Mouse (Mus musculus): ENCODE measurements around the gene Ap2a2. TPM values are rescaled to one million over a fixed set of nuclear protein-coding genes. Genes with fewer than 3 reads are reported as not detected.

Gene Ap2a2
- polyA plus RNA-seq, 1 experiment from 2014 or later = 93.4 TPM

GRCm38 (mm10) chr7:141562421-141562851, 463 bp downstream of the Ap2a2 start:
- Histone ChIP-seq H3K36me3 (peaks cover 10% of the 10 kb centered on the region; the same call in 1 of the 2 replicates), H3K9ac (peak overlapping the region; percentile 97), H3K27me3 (no peaks in the 10 kb centered on the region), H3K9me3 (no peaks in the 10 kb centered on the region), H3K4me2 (replicated peaks) (peak overlapping the region; percentile 89), H3K27ac (peak overlapping the region; percentile 89), H3K4me1 (peaks cover 32% of the 10 kb centered on the region), H3K4me3 (peak overlapping the region; percentile 98)
- WGBS = under 1% methylated on average over 33 of the region's 33 CpGs
- ATAC-seq (ENCODE audit: low FRiP score, low read depth) = peak; percentile 34

GRCm38 (mm10) chr7:141562852-141563427, 967 bp downstream of the Ap2a2 start:
- 2% methylated on average over 21 of the region's 21 CpGs for WGBS
- ATAC-seq (ENCODE audit: low FRiP score, low read depth) = peak; percentile 41
- H3K9ac ChIP-seq = peak overlapping the region; percentile 97
- H3K27ac ChIP-seq = peak overlapping the region; percentile 89; the same call in 1 of the 2 replicates
- peaks cover 32% of the 10 kb centered on the region for H3K4me1 ChIP-seq
- no peaks in the 10 kb centered on the region for H3K9me3 ChIP-seq
- no peaks in the 10 kb centered on the region for H3K27me3 ChIP-seq
- peak overlapping the region; percentile 98 for H3K4me3 ChIP-seq
- H3K36me3 ChIP-seq = peaks cover 10% of the 10 kb centered on the region; the same call in 1 of the 2 replicates
- H3K4me2 ChIP-seq (replicated peaks) = peak overlapping the region; percentile 89

GRCm38 (mm10) chr7:141564561-141564960, 2.6 kb downstream of the Ap2a2 start:
- peak overlapping the region; percentile 28; the same call in 1 of the 2 replicates for H3K4me2 ChIP-seq (replicated peaks)
- H3K4me3 ChIP-seq = no peak overlapping the region
- no peak for ATAC-seq (ENCODE audit: low FRiP score, low read depth)
- H3K4me1 ChIP-seq = peaks cover 43% of the 10 kb centered on the region
- H3K9me3 ChIP-seq = no peaks in the 10 kb centered on the region
- peak overlapping the region; percentile 25; the same call in 1 of the 2 replicates for H3K9ac ChIP-seq
- no peak overlapping the region for H3K27ac ChIP-seq
- peaks cover 10% of the 10 kb centered on the region; the same call in 1 of the 2 replicates for H3K36me3 ChIP-seq
- no peaks in the 10 kb centered on the region for H3K27me3 ChIP-seq
- WGBS = 61% methylated on average over 7 of the region's 7 CpGs

- H3K9ac ChIP-seq = no peak overlapping the region
- H3K27me3 ChIP-seq = no peaks in the 10 kb centered on the region
- no peak for ATAC-seq (ENCODE audit: low FRiP score, low read depth)
- H3K4me2 ChIP-seq (replicated peaks) = no peak overlapping the region
- WGBS = 90% methylated on average over 7 of the region's 7 CpGs
- H3K4me1 ChIP-seq = peaks cover 39% of the 10 kb centered on the region
- no peak overlapping the region for H3K27ac ChIP-seq
- H3K9me3 ChIP-seq = no peaks in the 10 kb centered on the region
- peaks cover 10% of the 10 kb centered on the region; the same call in 1 of the 2 replicates for H3K36me3 ChIP-seq
- no peak overlapping the region for H3K4me3 ChIP-seq
Observed at GRCm38 (mm10) chr7:141566587-141566986, 4.6 kb downstream of the Ap2a2 start.

DNA sequence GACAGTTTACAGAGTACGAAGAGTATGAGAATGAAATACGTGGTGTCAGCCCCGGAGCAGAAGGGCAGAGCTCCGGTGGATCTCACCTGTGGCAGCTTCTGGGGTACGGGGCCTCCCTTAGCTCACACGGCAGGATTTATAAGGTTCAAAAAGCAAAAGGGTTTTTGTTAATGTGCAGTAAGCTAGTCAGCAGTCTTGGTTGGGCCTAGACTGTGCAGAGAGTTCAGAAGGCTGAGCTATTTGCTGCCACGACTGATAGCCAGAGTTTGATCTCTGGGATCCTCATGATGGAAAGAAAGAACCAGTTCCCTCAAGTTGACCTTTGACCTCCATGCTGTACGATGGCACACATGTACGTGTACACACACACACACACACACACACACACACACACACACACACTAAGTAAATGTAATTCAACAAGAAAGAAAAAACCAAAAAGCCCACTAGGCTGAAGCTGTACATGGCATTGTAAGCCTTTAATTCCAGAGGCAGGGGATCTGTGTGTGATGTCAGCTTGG, 7.4 kb downstream of the Ap2a2 start:
- no peak overlapping the region for H3K4me2 ChIP-seq (replicated peaks)
- H3K4me1 ChIP-seq = peaks cover 24% of the 10 kb centered on the region
- 84% methylated on average over 9 of the region's 9 CpGs for WGBS
- H3K4me3 ChIP-seq = no peak overlapping the region
- no peak overlapping the region for H3K27ac ChIP-seq
- no peak overlapping the region for H3K9ac ChIP-seq
- no peaks in the 10 kb centered on the region for H3K27me3 ChIP-seq
- ATAC-seq (ENCODE audit: low FRiP score, low read depth) = no peak
- H3K36me3 ChIP-seq = peaks cover 10% of the 10 kb centered on the region; the same call in 1 of the 2 replicates
- H3K9me3 ChIP-seq = no peaks in the 10 kb centered on the region

- WGBS = 95% methylated on average over 3 of the region's 3 CpGs
- Histone ChIP-seq H3K4me1 (peaks cover 18% of the 10 kb centered on the region), H3K4me3 (no peak overlapping the region), H3K4me2 (replicated peaks) (no peak overlapping the region), H3K9ac (no peak overlapping the region), H3K27ac (no peak overlapping the region), H3K27me3 (no peaks in the 10 kb centered on the region), H3K9me3 (no peaks in the 10 kb centered on the region), H3K36me3 (peaks cover 10% of the 10 kb centered on the region; the same call in 1 of the 2 replicates)
- ATAC-seq (ENCODE audit: low FRiP score, low read depth) = no peak
Observed at GRCm38 (mm10) chr7:141569916-141570315, 7.9 kb downstream of the Ap2a2 start.

GRCm38 (mm10) chr7:141570625-141571295, 8.8 kb downstream of the Ap2a2 start:
- no peak for ATAC-seq (ENCODE audit: low FRiP score, low read depth)
- Histone ChIP-seq H3K36me3 (peaks cover 4% of the 10 kb centered on the region; the same call in 1 of the 2 replicates), H3K27ac (no peak overlapping the region), H3K9me3 (no peaks in the 10 kb centered on the region), H3K4me2 (replicated peaks) (no peak overlapping the region), H3K9ac (no peak overlapping the region), H3K4me3 (no peak overlapping the region), H3K4me1 (peaks cover 11% of the 10 kb centered on the region; the same call in 1 of the 2 replicates), H3K27me3 (no peaks in the 10 kb centered on the region)
- 80% methylated on average over 4 of the region's 4 CpGs for WGBS

DNA sequence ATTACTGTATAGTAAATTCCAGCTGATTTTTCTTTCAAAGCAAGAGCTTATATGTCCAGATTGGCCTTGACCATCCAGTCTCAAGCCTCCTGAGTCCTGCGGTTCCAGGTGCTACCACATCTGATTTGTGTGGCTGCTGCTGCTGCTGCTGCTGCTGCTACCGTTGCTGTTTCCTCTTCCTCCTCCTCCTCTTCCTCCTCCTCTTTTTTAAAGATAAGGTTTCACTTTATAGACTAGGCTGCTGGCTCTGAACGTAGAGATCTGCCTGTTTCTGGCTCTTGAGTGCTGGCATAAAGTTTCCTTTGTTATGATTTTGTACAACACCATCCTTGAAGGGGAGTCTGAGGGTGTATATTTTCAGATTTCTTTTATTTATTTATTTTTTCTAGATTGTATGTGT, 12.1 kb downstream of the Ap2a2 start:
- whole genome bisulfite sequencing = 67% methylated on average over 3 of the region's 3 CpGs
- ATAC-seq (ENCODE audit: low FRiP score, low read depth) = no peak
- H3K4me1 ChIP-seq = peaks cover 4% of the 10 kb centered on the region; the same call in 1 of the 2 replicates
- no peak overlapping the region for H3K27ac ChIP-seq
- H3K27me3 ChIP-seq = no peaks in the 10 kb centered on the region
- no peak overlapping the region for H3K9ac ChIP-seq
- H3K4me2 ChIP-seq (replicated peaks) = no peak overlapping the region
- no peak overlapping the region for H3K4me3 ChIP-seq
- no peaks in the 10 kb centered on the region for H3K9me3 ChIP-seq
- H3K36me3 ChIP-seq = no peaks in the 10 kb centered on the region; the same call in 1 of the 2 replicates

DNA sequence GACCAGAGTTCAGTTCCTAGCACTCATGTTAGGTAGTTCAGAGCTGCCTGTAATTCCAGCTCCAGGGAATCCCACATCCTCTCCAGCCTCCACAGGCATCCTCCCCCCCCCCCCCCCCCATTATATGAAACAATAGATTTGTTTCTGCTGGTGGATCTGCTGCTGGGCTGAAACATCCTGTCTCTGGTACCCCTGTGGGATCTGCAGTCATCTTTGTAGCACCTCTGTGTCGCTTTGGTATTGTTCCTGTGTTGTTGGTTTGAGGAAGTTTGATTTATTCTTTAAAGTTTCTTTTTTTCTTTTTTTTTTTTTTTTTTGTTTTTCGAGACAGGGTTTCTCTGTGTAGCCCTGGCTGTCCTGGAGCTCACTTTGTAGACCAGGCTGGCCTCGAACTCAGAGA, 13.5 kb downstream of the Ap2a2 start:
- H3K4me1 ChIP-seq = 0 out of 2 replicates have a peak, but pooled peaks cover 4% of the 10 kb centered on the region
- H3K27me3 ChIP-seq = no peaks in the 10 kb centered on the region
- H3K4me3 ChIP-seq = no peak overlapping the region
- no peak overlapping the region for H3K27ac ChIP-seq
- H3K36me3 ChIP-seq = no peaks in the 10 kb centered on the region; the same call in 1 of the 2 replicates
- ATAC-seq (ENCODE audit: low FRiP score, low read depth) = no peak
- no peaks in the 10 kb centered on the region for H3K9me3 ChIP-seq
- WGBS = 84% methylated on average over 3 of the region's 3 CpGs
- no peak overlapping the region for H3K9ac ChIP-seq
- no peak overlapping the region for H3K4me2 ChIP-seq (replicated peaks)

DNA sequence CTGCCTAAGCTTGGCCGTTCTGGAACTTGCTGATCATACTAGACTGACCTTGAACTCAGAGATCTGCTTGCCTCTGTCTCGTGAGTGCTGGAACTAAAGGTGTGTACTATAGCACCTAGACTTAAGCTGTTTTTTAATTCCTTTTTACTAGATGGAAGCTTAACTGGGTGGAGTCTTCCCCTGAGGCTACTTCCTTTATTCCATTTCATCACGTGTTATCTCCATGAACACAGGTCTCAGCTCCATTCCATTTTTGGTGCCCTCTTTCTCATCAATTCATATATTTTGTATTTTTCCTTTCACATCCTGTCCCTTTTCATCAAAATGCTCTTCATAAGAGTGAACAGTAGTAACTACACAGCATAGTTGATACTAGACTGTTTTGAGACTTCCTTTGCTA, 15.8 kb downstream of the Ap2a2 start:
- ATAC-seq (ENCODE audit: low FRiP score, low read depth) = no peak
- Histone ChIP-seq H3K9ac (no peak overlapping the region), H3K4me1 (0 out of 2 replicates have a peak, but pooled peaks cover 4% of the 10 kb centered on the region), H3K27me3 (no peaks in the 10 kb centered on the region), H3K27ac (no peak overlapping the region), H3K36me3 (no peaks in the 10 kb centered on the region; the same call in 1 of the 2 replicates), H3K4me3 (no peak overlapping the region), H3K4me2 (replicated peaks) (no peak overlapping the region), H3K9me3 (no peaks in the 10 kb centered on the region)
- 88% methylated on average over 3 of the region's 3 CpGs for WGBS

DNA sequence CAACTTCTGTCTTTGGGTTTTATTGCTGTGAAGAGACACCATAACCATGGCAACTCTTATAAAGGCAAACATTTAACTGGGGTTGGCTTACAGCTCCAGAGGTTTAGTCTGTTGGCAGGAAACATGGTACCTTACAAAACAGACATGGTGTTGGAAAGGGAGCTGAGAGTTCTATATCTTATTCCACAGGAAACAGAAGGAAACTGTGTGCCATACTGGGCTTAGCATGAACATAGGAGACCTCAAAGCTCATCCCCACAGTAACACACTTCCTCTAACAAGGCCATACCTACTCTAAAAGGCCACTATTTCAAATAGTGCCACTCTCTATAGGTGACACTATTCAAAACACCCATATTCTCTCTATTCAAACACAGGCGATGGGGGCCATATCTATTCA, 16.5 kb downstream of the Ap2a2 start:
- Histone ChIP-seq H3K4me3 (no peak overlapping the region), H3K27ac (no peak overlapping the region), H3K27me3 (no peaks in the 10 kb centered on the region), H3K4me1 (0 out of 2 replicates have a peak, but pooled peaks cover 4% of the 10 kb centered on the region), H3K4me2 (replicated peaks) (no peak overlapping the region), H3K36me3 (no peaks in the 10 kb centered on the region; the same call in 1 of the 2 replicates), H3K9me3 (no peaks in the 10 kb centered on the region), H3K9ac (no peak overlapping the region)
- 90% methylated on average over 1 of the region's 1 CpGs for WGBS
- ATAC-seq (ENCODE audit: low FRiP score, low read depth) = no peak

- no peak overlapping the region for H3K4me2 ChIP-seq (replicated peaks)
- ATAC-seq (ENCODE audit: low FRiP score, low read depth) = no peak
- no peak overlapping the region for H3K27ac ChIP-seq
- WGBS = 93% methylated on average over 2 of the region's 2 CpGs
- H3K36me3 ChIP-seq = no peaks in the 10 kb centered on the region; the same call in 1 of the 2 replicates
- H3K4me3 ChIP-seq = no peak overlapping the region
- no peaks in the 10 kb centered on the region for H3K27me3 ChIP-seq
- H3K9ac ChIP-seq = no peak overlapping the region
- 0 out of 2 replicates have a peak, but pooled peaks cover 4% of the 10 kb centered on the region for H3K4me1 ChIP-seq
- no peaks in the 10 kb centered on the region for H3K9me3 ChIP-seq
Observed at GRCm38 (mm10) chr7:141578943-141579342, 17.0 kb downstream of the Ap2a2 start.

All from limb, embryonic 13.5 days (tissue).